Mouse (Mus musculus) intestine, embryonic 14.5 days (tissue): ENCODE measurements around the gene Naif1. TPM values are rescaled to one million over a fixed set of nuclear protein-coding genes. Genes with fewer than 3 reads are reported as not detected.

Experiments
- polyA plus RNA-seq: library from polyadenylated mRNA; unstranded; fragments of >200 nt; fragmentation: Nextera tagmentation; extraction: Ambion mirVana; gene quantifications from 2 replicates; pipeline ENCODE4 v1.2.1, GENCODE M21; 2014

Gene Naif1
- polyA plus RNA-seq, 1 experiment from 2014 or later, result 6.0 TPM

Other genes starting within 250 kb of the Naif1 start
- gene Pomt1, start 213.9 kb upstream of the Naif1 start, polyA plus RNA-seq, result 26.9 and 27.6 TPM in 2 replicates
- 61.8 and 65.8 TPM in 2 replicates for gene Uck1, start 190.3 kb upstream of the Naif1 start, polyA plus RNA-seq
- gene Golga2, start 163.1 kb upstream of the Naif1 start, polyA plus RNA-seq, result 20.1 and 20.2 TPM in 2 replicates
- gene Swi5, start 162.4 kb upstream of the Naif1 start, polyA plus RNA-seq, result 162 and 198 TPM in 2 replicates
- gene Ciz1, start 98.1 kb upstream of the Naif1 start, polyA plus RNA-seq, result 48.4 and 53.1 TPM in 2 replicates
- gene Dnm1, start 97.1 kb upstream of the Naif1 start, polyA plus RNA-seq, result 22.7 TPM in 2 replicates
- gene 1110008P14Rik, start 68.5 kb upstream of the Naif1 start, polyA plus RNA-seq, result 35.7 and 36.8 TPM in 2 replicates
- 0.93 TPM in 1 of 2 replicates, not detected in the other for gene Lcn2, start 62.2 kb upstream of the Naif1 start, polyA plus RNA-seq
- 36.4 and 37.0 TPM in 2 replicates for gene Ptges2, start 54.6 kb upstream of the Naif1 start, polyA plus RNA-seq
- gene Slc25a25, start 988 bp downstream of the Naif1 start, polyA plus RNA-seq, result 17.8 and 18.2 TPM in 2 replicates
- gene Fam102a, start 84.9 kb downstream of the Naif1 start, polyA plus RNA-seq, result 10.3 and 11.4 TPM in 2 replicates
- 118 and 121 TPM in 2 replicates for gene Dpm2, start 120.4 kb downstream of the Naif1 start, polyA plus RNA-seq
- gene Pip5kl1, start 124.3 kb downstream of the Naif1 start, polyA plus RNA-seq, result 0.62 and 0.89 TPM in 2 replicates
- gene 9430097D07Rik, start 125.2 kb downstream of the Naif1 start, polyA plus RNA-seq, result 0.15 and 0.35 TPM in 2 replicates
- 15.5 and 20.3 TPM in 2 replicates for gene St6galnac4, start 136.6 kb downstream of the Naif1 start, polyA plus RNA-seq
- gene St6galnac6, start 149.3 kb downstream of the Naif1 start, polyA plus RNA-seq, result 5.7 and 6.9 TPM in 2 replicates
- gene Ak1, start 171.3 kb downstream of the Naif1 start, polyA plus RNA-seq, result 22.8 and 24.6 TPM in 2 replicates
- gene Eng, start 196.1 kb downstream of the Naif1 start, polyA plus RNA-seq, result 59.5 and 61.4 TPM in 2 replicates